Mouse (Mus musculus) heart, embryonic 13.5 days (tissue): Measurements from ENCODE around the gene Stx16. TPM values are rescaled to one million over a fixed set of nuclear protein-coding genes. Genes with fewer than 3 reads are reported as not detected.

Source experiments
- ATAC-seq: fragments of 200-750 bp; cut with Nextera tagmentation; 2 replicates; pipeline ENCODE4 v1.8.0; 2017; ENCODE audit warnings: moderate TSS enrichment; ENCODE audit not compliant: insufficient number of reproducible peaks, low FRiP score, low TSS enrichment; ENCODE audit errors: extremely low read depth
- H3K27ac ChIP-seq: fragments of 300-500 bp; sonication (generic); replicated peaks from 2 replicates; pipeline ENCODE4 v1.5.1; 2015; ENCODE audit warnings: moderate library complexity, mild to moderate bottlenecking, inconsistent platforms
- H3K27me3 ChIP-seq: fragments of 300-500 bp; sonication (generic); replicated peaks from 2 replicates; pipeline ENCODE4 v1.6.1; 2015; ENCODE audit warnings: mild to moderate bottlenecking, inconsistent platforms
- H3K36me3 ChIP-seq: fragments of 300-500 bp; sonication (generic); 2 replicates; pipeline ENCODE4 v1.6.1; 2015; ENCODE audit warnings: mild to moderate bottlenecking, inconsistent platforms
- H3K4me1 ChIP-seq: fragments of 300-500 bp; sonication (generic); 2 replicates; pipeline ENCODE4 v1.6.1; 2015; ENCODE audit warnings: inconsistent platforms
- H3K4me2 ChIP-seq: fragments of 300-500 bp; sonication (generic); 2 replicates; pipeline ENCODE4 v1.6.1; 2015; ENCODE audit warnings: inconsistent platforms, mild to moderate bottlenecking, moderate library complexity
- H3K4me3 ChIP-seq: fragments of 300-500 bp; sonication (generic); 2 replicates; pipeline ENCODE4 v1.5.1; 2015; ENCODE audit warnings: moderate library complexity, mild to moderate bottlenecking, inconsistent platforms
- H3K9ac ChIP-seq: fragments of 300-500 bp; sonication (generic); 2 replicates; pipeline ENCODE4 v1.6.1; 2015; ENCODE audit warnings: inconsistent platforms, mild to moderate bottlenecking, moderate library complexity
- H3K9me3 ChIP-seq: fragments of 300-500 bp; sonication (generic); 2 replicates; pipeline ENCODE4 v1.6.1; 2016; ENCODE audit warnings: inconsistent platforms
- WGBS: fragments of 180-500 bp; shearing (Covaris S2); methylation state at CpG from one replicate; pipeline ENCODE4 v1.1.7; 2015; ENCODE audit warnings: mixed read lengths; 5-methylcytosine and 5-hydroxymethylcytosine counted together
- polyA plus RNA-seq: library from polyadenylated mRNA; unstranded; fragments of >200 nt; fragmentation: Nextera tagmentation; extraction: Ambion mirVana; gene quantifications from 2 replicates; pipeline ENCODE4 v1.2.1, GENCODE M21; 2015

The Stx16 gene
- polyA plus RNA-seq, 1 experiment from 2014 or later = 8.6 TPM

- no peak for ATAC-seq
- peaks cover 13% of the 10 kb centered on the region for H3K4me1 ChIP-seq
- H3K9ac ChIP-seq = peak overlapping the region; percentile 59
- H3K27me3 ChIP-seq = no peaks in the 10 kb centered on the region
- H3K4me2 ChIP-seq = peak overlapping the region; percentile 61
- WGBS = 6% methylated on average over 20 of the region's 21 CpGs
- H3K27ac ChIP-seq = no peak overlapping the region
- H3K9me3 ChIP-seq = peaks cover 6% of the 10 kb centered on the region; the same call in 1 of the 2 replicates
- peak overlapping the region; percentile 26 for H3K4me3 ChIP-seq
- peaks cover 37% of the 10 kb centered on the region for H3K36me3 ChIP-seq
Measured at GRCm38 (mm10) chr2:174126522-174127375, 50.6 kb downstream of the Stx16 start.

GRCm38 (mm10) chr2:174127376-174127713 is 51.2 kb downstream of the Stx16 start:
- peaks cover 13% of the 10 kb centered on the region for H3K4me1 ChIP-seq
- no peak overlapping the region for H3K27ac ChIP-seq
- H3K4me2 ChIP-seq = peak overlapping the region; percentile 61
- H3K9ac ChIP-seq = peak overlapping the region; percentile 59
- H3K4me3 ChIP-seq = peak overlapping the region; percentile 26; the same call in 1 of the 2 replicates
- H3K9me3 ChIP-seq = peaks cover 6% of the 10 kb centered on the region; the same call in 1 of the 2 replicates
- H3K36me3 ChIP-seq = peaks cover 31% of the 10 kb centered on the region
- WGBS = 28% methylated on average over 6 of the region's 6 CpGs
- H3K27me3 ChIP-seq = no peaks in the 10 kb centered on the region
- no peak for ATAC-seq

GRCm38 (mm10) chr2:174128926-174129325 is 52.8 kb downstream of the Stx16 start:
- Histone ChIP-seq H3K4me1 (peaks cover 13% of the 10 kb centered on the region), H3K9ac (no peak overlapping the region), H3K4me3 (no peak overlapping the region), H3K4me2 (no peak overlapping the region), H3K27ac (no peak overlapping the region), H3K36me3 (peaks cover 15% of the 10 kb centered on the region), H3K9me3 (peaks cover 6% of the 10 kb centered on the region; the same call in 1 of the 2 replicates), H3K27me3 (no peaks in the 10 kb centered on the region)
- WGBS = 75% methylated on average over 6 of the region's 6 CpGs
- ATAC-seq = no peak

- no peak overlapping the region for H3K4me2 ChIP-seq
- ATAC-seq = no peak
- H3K27me3 ChIP-seq = no peaks in the 10 kb centered on the region
- H3K9me3 ChIP-seq = no peaks in the 10 kb centered on the region
- no peak overlapping the region for H3K9ac ChIP-seq
- H3K27ac ChIP-seq = no peak overlapping the region
- H3K4me3 ChIP-seq = no peak overlapping the region
- no peaks in the 10 kb centered on the region for H3K36me3 ChIP-seq
- H3K4me1 ChIP-seq = peaks cover 13% of the 10 kb centered on the region
- whole genome bisulfite sequencing = 78% methylated on average over 8 of the region's 8 CpGs
Measured at GRCm38 (mm10) chr2:174130468-174131097, 54.5 kb downstream of the Stx16 start.

- H3K9me3 ChIP-seq = no peaks in the 10 kb centered on the region
- no peak overlapping the region for H3K9ac ChIP-seq
- no peak overlapping the region for H3K4me2 ChIP-seq
- no peaks in the 10 kb centered on the region for H3K36me3 ChIP-seq
- WGBS = 61% methylated on average over 8 of the region's 8 CpGs
- ATAC-seq = no peak
- H3K4me1 ChIP-seq = no peaks in the 10 kb centered on the region
- H3K4me3 ChIP-seq = no peak overlapping the region
- H3K27me3 ChIP-seq = no peaks in the 10 kb centered on the region
- H3K27ac ChIP-seq = no peak overlapping the region
Measured at GRCm38 (mm10) chr2:174132413-174132969, 56.4 kb downstream of the Stx16 start.

Other genes with a start within 250 kb of the Stx16 start
- 37.8 and 41.4 TPM in 2 replicates for gene Npepl1, start 34.0 kb downstream of the Stx16 start, polyA plus RNA-seq
- 1,244 and 1,252 TPM in 2 replicates for gene Gnas, start 208.0 kb downstream of the Stx16 start, polyA plus RNA-seq